Mouse (Mus musculus) CH12.LX (cell line): ENCODE measurements around the gene Tmem132d. TPM values are rescaled to one million over a fixed set of nuclear protein-coding genes. Genes with fewer than 3 reads are reported as not detected.

Source experiments
- DNase-seq: peaks from one replicate; pipeline ENCODE4 v3.0.0-alpha.2; 2013; ENCODE audit errors: extremely low read depth
- H3K27ac ChIP-seq: 2 replicates; pipeline ENCODE4 v1.5.1; 2012; ENCODE audit warnings: low read depth, mild to moderate bottlenecking, control low read depth, moderate library complexity; ENCODE audit not compliant: insufficient read depth
- H3K27me3 ChIP-seq: replicated peaks from 2 replicates; pipeline ENCODE3; 2012; ENCODE audit warnings: inconsistent platforms
- H3K36me3 ChIP-seq, 2 experiments: replicated peaks in 1 of 2; 2 replicates each; pipeline versions ENCODE3 to v1.6.1; 2012; ENCODE audit warnings: inconsistent platforms in 1 of 2, low read length in 1 of 2, mild to moderate bottlenecking in 1 of 2, mixed read lengths in 1 of 2, moderate library complexity in 1 of 2; ENCODE audit not compliant: control insufficient read depth in 1 of 2, insufficient read depth in 1 of 2
- H3K4me1 ChIP-seq, 2 experiments: 2 replicates each; pipeline ENCODE4 v1.6.1; 2012; ENCODE audit warnings: inconsistent platforms in 1 of 2, moderate library complexity in 1 of 2; ENCODE audit not compliant: insufficient read depth in 2 of 2, control insufficient read depth in 1 of 2
- H3K4me2 ChIP-seq: 2 replicates; pipeline ENCODE4 v1.6.1; 2012; ENCODE audit warnings: low read depth, mild to moderate bottlenecking, control low read depth; ENCODE audit not compliant: poor library complexity, insufficient read depth, severe bottlenecking
- H3K4me3 ChIP-seq, 3 experiments: fragments of 150-350 bp in 1 of 3; sonication (generic) in 1 of 3; replicated peaks in 1 of 3; 2 replicates each; pipeline versions ENCODE3 to v1.5.1; 2011 to 2012; ENCODE audit warnings: low read depth in 2 of 3, low read length in 2 of 3, mild to moderate bottlenecking in 2 of 3, moderate library complexity in 2 of 3, control low read depth in 1 of 3, improper control_type of control experiment in 1 of 3, inconsistent platforms in 1 of 3, mixed read lengths in 1 of 3; ENCODE audit not compliant: poor library complexity in 1 of 3
- H3K79me2 ChIP-seq: replicated peaks from 2 replicates; pipeline ENCODE4 v1.6.1; 2012; ENCODE audit warnings: mild to moderate bottlenecking, moderate library complexity; ENCODE audit not compliant: control insufficient read depth, poor library complexity, insufficient read depth, severe bottlenecking; ENCODE audit errors: extremely low read depth
- H3K9ac ChIP-seq: 2 replicates; pipeline ENCODE4 v1.6.1; 2012; ENCODE audit warnings: low read depth, mild to moderate bottlenecking, control low read depth, moderate library complexity; ENCODE audit not compliant: insufficient read depth
- H3K9me3 ChIP-seq: replicated peaks from 2 replicates; pipeline ENCODE3; 2012; ENCODE audit warnings: low read length, inconsistent platforms, mixed read lengths
- CHD2 ChIP-seq: IDR thresholded peaks from 2 replicates; pipeline ENCODE4 v1.6.1; 2011; ENCODE audit warnings: low read length, improper control_type of control experiment
- CTCF ChIP-seq, 2 experiments: IDR thresholded peaks in 1 of 2; conservative IDR thresholded peaks in 1 of 2; 2 replicates each; pipeline ENCODE4 v1.5.1; 2011 to 2012; ENCODE audit warnings: low read depth in 2 of 2, low read length in 2 of 2, improper control_type of control experiment in 1 of 2, inconsistent platforms in 1 of 2, mild to moderate bottlenecking in 1 of 2, moderate library complexity in 1 of 2
- E2F4 ChIP-seq: IDR thresholded peaks from 2 replicates; pipeline ENCODE4 v1.6.1; 2011; ENCODE audit warnings: low read depth, low read length, improper control_type of control experiment; ENCODE audit not compliant: insufficient replicate concordance
- ELF1 ChIP-seq: IDR thresholded peaks from 2 replicates; pipeline ENCODE4 v1.6.1; 2014; ENCODE audit warnings: low read depth, mild to moderate bottlenecking, inconsistent platforms, low read length, improper control_type of control experiment
- HCFC1 ChIP-seq: IDR thresholded peaks from 2 replicates; pipeline ENCODE4 v1.6.1; 2012; ENCODE audit warnings: low read depth, mild to moderate bottlenecking, inconsistent platforms, low read length, improper control_type of control experiment
- IRF4 ChIP-seq: IDR thresholded peaks from 2 replicates; pipeline ENCODE4 v1.6.1; 2014; ENCODE audit warnings: low read depth, mild to moderate bottlenecking, inconsistent platforms, low read length, improper control_type of control experiment
- JUND ChIP-seq: conservative IDR thresholded peaks from 2 replicates; pipeline ENCODE4 v1.6.1; 2011; ENCODE audit warnings: low read depth, low read length, improper control_type of control experiment
- KAT2A ChIP-seq: IDR thresholded peaks from 2 replicates; pipeline ENCODE4 v1.6.1; 2012; ENCODE audit warnings: low read length, improper control_type of control experiment, inconsistent platforms; ENCODE audit not compliant: insufficient replicate concordance
- MAZ ChIP-seq: IDR thresholded peaks from 2 replicates; pipeline ENCODE4 v1.6.1; 2012; ENCODE audit warnings: low read depth, mild to moderate bottlenecking, inconsistent platforms, low read length, improper control_type of control experiment, moderate library complexity
- MXI1 ChIP-seq: IDR thresholded peaks from 2 replicates; pipeline ENCODE4 v1.6.1; 2011; ENCODE audit warnings: mild to moderate bottlenecking, low read depth, low read length, improper control_type of control experiment
- MYC ChIP-seq: IDR thresholded peaks from 2 replicates; pipeline ENCODE4 v1.6.1; 2011; ENCODE audit warnings: low read depth, mild to moderate bottlenecking, improper control_type of control experiment, low read length
- POLR2A ChIP-seq: IDR thresholded peaks from 2 replicates; pipeline ENCODE4 v1.6.1; 2011; ENCODE audit warnings: low read depth, mild to moderate bottlenecking, improper control_type of control experiment, low read length
- RAD21 ChIP-seq: IDR thresholded peaks from 2 replicates; pipeline ENCODE4 v1.6.1; 2011; ENCODE audit warnings: low read depth, mild to moderate bottlenecking, low read length, improper control_type of control experiment, moderate library complexity
- RCOR1 ChIP-seq: conservative IDR thresholded peaks from 2 replicates; pipeline ENCODE4 v1.6.1; 2012; ENCODE audit warnings: low read depth, mild to moderate bottlenecking, inconsistent platforms, low read length, improper control_type of control experiment
- SIN3A ChIP-seq: IDR thresholded peaks from 2 replicates; pipeline ENCODE4 v1.6.1; 2012; ENCODE audit warnings: low read length, improper control_type of control experiment, inconsistent platforms
- SMC3 ChIP-seq: IDR thresholded peaks from 2 replicates; pipeline ENCODE4 v1.6.1; 2011; ENCODE audit warnings: low read depth, low read length, improper control_type of control experiment
- TBP ChIP-seq: conservative IDR thresholded peaks from 2 replicates; pipeline ENCODE4 v1.6.1; 2011; ENCODE audit warnings: low read depth, low read length, improper control_type of control experiment
- UBTF ChIP-seq: IDR thresholded peaks from 2 replicates; pipeline ENCODE4 v1.6.1; 2012; ENCODE audit warnings: low read depth, mild to moderate bottlenecking, inconsistent platforms, low read length, improper control_type of control experiment, moderate library complexity
- ZC3H11A ChIP-seq: IDR thresholded peaks from 2 replicates; pipeline ENCODE4 v1.6.1; 2012; ENCODE audit warnings: low read depth, mild to moderate bottlenecking, inconsistent platforms, low read length, improper control_type of control experiment
- ZMIZ1 ChIP-seq: IDR thresholded peaks from 2 replicates; pipeline ENCODE4 v1.6.1; 2012; ENCODE audit warnings: low read depth, mild to moderate bottlenecking, inconsistent platforms, low read length, improper control_type of control experiment
- ZNF384 ChIP-seq: IDR thresholded peaks from 2 replicates; pipeline ENCODE4 v1.6.1; 2012; ENCODE audit warnings: low read depth, low read length, improper control_type of control experiment, inconsistent platforms
- dilution Hi-C: fragments of 300-500 bp; cut with MboI; formaldehyde crosslinking; loops from 2 replicates; pipeline ENCODE4 v1.14.3; 2020; ENCODE audit warnings: low sequenced_read_pairs; ENCODE audit not compliant: extremely low pct_unique_long_range_greater_than_20kb, extremely low pct_ligation_motif_present
- in situ Hi-C: fragments of 300-500 bp; cut with MboI; formaldehyde crosslinking; loops from 3 replicates; pipeline ENCODE4 v1.14.3; 2019; ENCODE audit warnings: low sequenced_read_pairs, low pct_ligation_motif_present, low pct_unique_long_range_greater_than_20kb, mixed read lengths
- polyA plus RNA-seq: library from polyadenylated mRNA; unstranded; fragments of >175 nt; gene quantifications from 2 replicates; pipeline ENCODE4 v1.2.1, GENCODE M21; 2012; ENCODE audit warnings: low read depth; ENCODE audit not compliant: insufficient read length
- total RNA-seq, 2 experiments: library from RNA; depleted of rRNA; stranded (reverse); fragments of 300-350 nt in 1 of 2; fragments of >200 nt in 1 of 2; gene quantifications; 2 replicates each; pipeline ENCODE4 v1.2.3; 2012 to 2014

Gene Tmem132d
- total and polyA plus RNA-seq, 3 experiments: not detected

GRCm38 (mm10) chr5:127956511-127957097 is 476.3 kb downstream of the Tmem132d start:
- Histone ChIP-seq H3K36me3 (no peaks in the 10 kb centered on the region), H3K79me2 (no peaks in the 10 kb centered on the region), H3K4me3 (no peak overlapping the region), H3K4me2 (no peak overlapping the region)
- dilution Hi-C loops: no loop called here
- TF ChIP-seq MXI1 (no peak), HCFC1 (no peak), CHD2 (no peak), ZNF384 (no peak), UBTF (no peak)
- TF ChIP-seq, all 38 proteins: peak for 0
- no peaks in the 10 kb centered on the region for H3K27me3 ChIP-seq
- peaks cover 79% of the 10 kb centered on the region for H3K9me3 ChIP-seq
- no peak overlapping the region for H3K9ac ChIP-seq
- no peaks in the 10 kb centered on the region for H3K4me1 ChIP-seq
- DNase-seq: no peak
- in situ Hi-C loops: no loop called here
- no peak overlapping the region for H3K27ac ChIP-seq

- TF ChIP-seq MAZ: no peak
- TF ChIP-seq ELF1: no peak
- TF ChIP-seq E2F4: no peak
- TF ChIP-seq MXI1: no peak
- TF ChIP-seq JUND: no peak
- no peak for TF ChIP-seq TBP
- TF ChIP-seq KAT2A: no peak
- no peak for TF ChIP-seq CTCF (conservative IDR thresholded peaks at IDR 0.05 in 1 of 2, IDR thresholded peaks at IDR 0.05 in 1 of 2; ENCODE audit: low read depth in 2 of 2, low read length in 2 of 2)
- no peak for TF ChIP-seq POLR2A
- TF ChIP-seq UBTF: no peak
- no peak for TF ChIP-seq ZMIZ1
- TF ChIP-seq SIN3A: no peak
- TF ChIP-seq RAD21: no peak
- TF ChIP-seq RCOR1: no peak
- TF ChIP-seq SMC3: no peak
- no peak for TF ChIP-seq MYC
- TF ChIP-seq ZC3H11A: no peak
- TF ChIP-seq IRF4: no peak
- no peak for TF ChIP-seq HCFC1
- TF ChIP-seq, all 38 proteins: peak for 0
- Histone ChIP-seq H3K4me2 (no peak overlapping the region), H3K9ac (no peak overlapping the region), H3K9me3 (peaks cover 78% of the 10 kb centered on the region), H3K36me3 (no peaks in the 10 kb centered on the region), H3K4me1 (no peaks in the 10 kb centered on the region), H3K27ac (no peak overlapping the region), H3K27me3 (no peaks in the 10 kb centered on the region), H3K4me3 (no peak overlapping the region), H3K79me2 (no peaks in the 10 kb centered on the region)
- in situ Hi-C loops (no loop called here), dilution Hi-C loops (no loop called here)
- DNase-seq: no peak
Observed at GRCm38 (mm10) chr5:127954231-127954790, 478.6 kb downstream of the Tmem132d start.
